Mouse (Mus musculus) erythroblast, embryonic 14.5 days (primary cell): ENCODE results near the gene Rpl27. TPM values are rescaled to one million over a fixed set of nuclear protein-coding genes. Genes with fewer than 3 reads are reported as not detected.
"Not testable (repeated sequence)": the region's sequence is repeated elsewhere in the genome, so short reads cannot be mapped to it uniquely, and the experiment has no call there.

Source experiments
- H3K27me3 ChIP-seq: 2 replicates; pipeline ENCODE4 v1.6.1; 2012; ENCODE audit warnings: inconsistent platforms; ENCODE audit not compliant: control insufficient read depth
- H3K36me3 ChIP-seq: 2 replicates; pipeline ENCODE4 v1.6.1; 2012; ENCODE audit warnings: mild to moderate bottlenecking, inconsistent platforms; ENCODE audit not compliant: control insufficient read depth
- H3K4me1 ChIP-seq: 2 replicates; pipeline ENCODE4 v1.6.1; 2012; ENCODE audit warnings: inconsistent platforms; ENCODE audit not compliant: control insufficient read depth
- H3K4me3 ChIP-seq: replicated peaks from 2 replicates; pipeline ENCODE3; 2012; ENCODE audit warnings: moderate library complexity, mild to moderate bottlenecking, inconsistent platforms
- H3K9me3 ChIP-seq: 2 replicates; pipeline ENCODE4 v1.6.1; 2012; ENCODE audit warnings: low read length, inconsistent platforms, mixed read lengths; ENCODE audit not compliant: control insufficient read depth
- GATA1 ChIP-seq: IDR thresholded peaks from 2 replicates; pipeline ENCODE4 v1.6.1; 2012; ENCODE audit warnings: low read length, inconsistent platforms, mixed read lengths
- TAL1 ChIP-seq: IDR thresholded peaks from 3 replicates; pipeline ENCODE4 v1.6.1; 2012; ENCODE audit warnings: low read length, inconsistent platforms, mixed read lengths
- polyA plus RNA-seq: library from polyadenylated mRNA; stranded (reverse); fragments of >175 nt; gene quantifications from 2 replicates; pipeline ENCODE4 v1.2.3, GENCODE M21; 2012

The Rpl27 gene
- polyA plus RNA-seq, 1 experiment, result 28.9 TPM

DNA sequence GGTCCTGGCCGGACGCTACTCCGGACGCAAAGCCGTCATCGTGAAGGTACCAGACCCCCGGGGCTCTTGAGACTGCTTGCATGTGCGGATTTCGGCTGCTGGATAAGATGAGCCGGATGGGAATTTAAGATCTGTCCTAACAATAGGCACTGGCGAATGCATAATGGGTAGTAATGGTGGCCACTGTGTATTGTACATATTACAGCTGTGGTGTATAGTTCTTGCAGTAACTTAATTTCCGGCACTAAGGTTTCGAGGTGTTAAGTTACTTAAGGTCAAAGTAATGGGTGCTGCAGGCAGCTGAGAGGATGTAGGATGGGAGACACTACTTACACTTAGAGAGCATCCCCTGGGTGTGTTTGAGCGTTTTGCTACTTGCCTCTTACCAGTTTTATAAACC lies 662 bp downstream of the Rpl27 start:
- TF ChIP-seq GATA1 (no peak), TAL1 (no peak)
- H3K27me3 ChIP-seq, result no peaks in the 10 kb centered on the region
- peaks cover 40% of the 10 kb centered on the region for H3K4me1 ChIP-seq
- peak overlapping the region; percentile 73 for H3K4me3 ChIP-seq
- no peaks in the 10 kb centered on the region for H3K9me3 ChIP-seq
- peaks cover 35% of the 10 kb centered on the region for H3K36me3 ChIP-seq

GRCm38 (mm10) chr11:101446319-101446718 lies 4.2 kb downstream of the Rpl27 start:
- TF ChIP-seq TAL1, result no peak
- peaks cover 39% of the 10 kb centered on the region for H3K36me3 ChIP-seq
- peaks cover 65% of the 10 kb centered on the region for H3K4me1 ChIP-seq
- H3K27me3 ChIP-seq, result no peaks in the 10 kb centered on the region
- no peaks in the 10 kb centered on the region for H3K9me3 ChIP-seq
- H3K4me3 ChIP-seq, result no peak overlapping the region

DNA sequence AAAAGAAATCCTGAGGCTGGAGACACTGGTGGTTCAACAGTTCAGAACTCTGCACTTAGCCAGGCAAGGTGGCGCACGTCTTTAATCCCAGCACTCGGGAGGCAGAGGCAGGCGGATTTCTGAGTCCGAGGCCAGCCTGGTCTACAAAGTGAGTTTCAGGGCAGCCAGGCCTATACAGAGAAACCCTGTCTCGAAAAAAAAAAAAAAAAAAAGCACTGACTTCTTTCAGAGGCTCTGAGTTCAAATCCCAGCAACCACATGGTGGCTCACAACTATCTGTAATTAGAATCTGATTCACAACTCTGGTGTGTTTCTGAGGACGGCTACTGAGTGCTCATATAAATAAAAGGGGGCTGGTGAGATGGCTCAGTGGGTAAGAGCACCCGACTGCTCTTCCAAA lies 4.8 kb downstream of the Rpl27 start:
- Histone ChIP-seq H3K4me1 (peaks cover 69% of the 10 kb centered on the region), H3K36me3 (peaks cover 44% of the 10 kb centered on the region)
- not testable (repeated sequence) for H3K4me3 ChIP-seq, H3K9me3 ChIP-seq, H3K27me3 ChIP-seq

DNA sequence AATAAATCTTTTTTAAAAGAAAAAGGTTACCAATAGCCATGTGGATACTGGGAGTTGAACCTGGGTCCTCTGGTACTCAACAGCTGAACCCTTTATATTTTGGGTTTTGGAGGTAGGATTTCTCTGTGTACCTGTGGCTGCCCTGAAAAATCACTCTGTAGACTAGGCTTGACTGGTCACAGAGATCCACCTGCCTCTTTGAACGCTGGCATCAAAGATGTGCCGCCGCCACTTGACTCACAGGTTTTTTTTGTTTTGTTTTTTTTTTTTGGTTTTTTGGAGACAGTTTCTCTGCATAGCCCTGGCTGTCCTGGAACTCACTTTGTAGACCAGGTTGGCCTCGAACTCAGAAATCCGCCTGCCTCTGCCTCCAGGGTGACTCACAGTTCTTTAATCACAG lies 5.7 kb downstream of the Rpl27 start:
- H3K4me3 ChIP-seq, result peak overlapping the region; percentile 88
- H3K27me3 ChIP-seq, result no peaks in the 10 kb centered on the region
- peaks cover 73% of the 10 kb centered on the region for H3K4me1 ChIP-seq
- H3K9me3 ChIP-seq, result no peaks in the 10 kb centered on the region
- H3K36me3 ChIP-seq, result peaks cover 48% of the 10 kb centered on the region
- TF ChIP-seq GATA1, result no peak
- TF ChIP-seq TAL1, result no peak

GRCm38 (mm10) chr11:101448274-101448746 lies 6.2 kb downstream of the Rpl27 start, which contains the start of gene Ifi35:
TSS of gene Ifi35 (plus strand) at chr11:101448407.
- H3K4me3 ChIP-seq, result peak within 1 kb of the TSS; percentile 88
- H3K4me1 ChIP-seq, result peaks cover 68% of the 10 kb centered on the region
- TF ChIP-seq GATA1, result no peak
- TF ChIP-seq TAL1, result no peak
- no peaks in the 10 kb centered on the region for H3K9me3 ChIP-seq
- H3K36me3 ChIP-seq, result peaks cover 43% of the 10 kb centered on the region
- H3K27me3 ChIP-seq, result no peaks in the 10 kb centered on the region

DNA sequence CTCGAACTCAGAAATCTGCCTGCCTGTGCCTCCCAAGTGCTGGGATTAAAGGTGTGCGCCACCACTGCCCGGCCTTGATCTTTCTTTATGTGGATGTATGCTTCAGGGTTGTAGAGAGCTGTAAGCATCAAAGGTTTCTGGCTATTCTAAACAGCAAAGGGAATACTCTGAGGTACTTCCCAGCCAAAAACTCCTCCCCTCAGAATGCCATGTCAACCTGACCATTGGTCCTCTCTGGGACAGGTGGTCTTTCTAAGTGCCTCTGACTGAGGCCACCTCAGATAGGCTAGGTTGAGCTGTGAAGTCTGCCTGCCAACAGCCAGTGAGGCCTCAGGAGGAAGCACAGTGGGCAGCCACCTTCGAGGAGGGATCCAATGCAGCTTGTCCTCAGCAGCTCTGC lies 6.8 kb downstream of the Rpl27 start:
- TF ChIP-seq TAL1 (no peak), GATA1 (no peak)
- Histone ChIP-seq H3K27me3 (no peaks in the 10 kb centered on the region), H3K36me3 (peaks cover 43% of the 10 kb centered on the region), H3K4me1 (peaks cover 62% of the 10 kb centered on the region), H3K4me3 (peak overlapping the region; percentile 88), H3K9me3 (no peaks in the 10 kb centered on the region)

- Histone ChIP-seq H3K4me1 (peaks cover 55% of the 10 kb centered on the region), H3K36me3 (peaks cover 36% of the 10 kb centered on the region), H3K4me3 (peak overlapping the region; percentile 88)
- not testable (repeated sequence) for H3K27me3 ChIP-seq, H3K9me3 ChIP-seq
These were observed 7.5 kb downstream of the Rpl27 start for GRCm38 (mm10) chr11:101449596-101449995.

GRCm38 (mm10) chr11:101450394-101450793 lies 8.3 kb downstream of the Rpl27 start:
- no peak overlapping the region for H3K4me3 ChIP-seq
- H3K27me3 ChIP-seq, result no peaks in the 10 kb centered on the region
- TF ChIP-seq GATA1, result no peak
- no peak for TF ChIP-seq TAL1
- peaks cover 30% of the 10 kb centered on the region for H3K36me3 ChIP-seq
- H3K4me1 ChIP-seq, result peaks cover 50% of the 10 kb centered on the region
- no peaks in the 10 kb centered on the region for H3K9me3 ChIP-seq

- Histone ChIP-seq H3K27me3 (no peaks in the 10 kb centered on the region), H3K36me3 (peaks cover 25% of the 10 kb centered on the region), H3K4me3 (no peak overlapping the region), H3K9me3 (no peaks in the 10 kb centered on the region), H3K4me1 (peaks cover 47% of the 10 kb centered on the region)
- TF ChIP-seq TAL1 (no peak), GATA1 (no peak)
These were observed 9.4 kb downstream of the Rpl27 start for GRCm38 (mm10) chr11:101451536-101451935.

DNA sequence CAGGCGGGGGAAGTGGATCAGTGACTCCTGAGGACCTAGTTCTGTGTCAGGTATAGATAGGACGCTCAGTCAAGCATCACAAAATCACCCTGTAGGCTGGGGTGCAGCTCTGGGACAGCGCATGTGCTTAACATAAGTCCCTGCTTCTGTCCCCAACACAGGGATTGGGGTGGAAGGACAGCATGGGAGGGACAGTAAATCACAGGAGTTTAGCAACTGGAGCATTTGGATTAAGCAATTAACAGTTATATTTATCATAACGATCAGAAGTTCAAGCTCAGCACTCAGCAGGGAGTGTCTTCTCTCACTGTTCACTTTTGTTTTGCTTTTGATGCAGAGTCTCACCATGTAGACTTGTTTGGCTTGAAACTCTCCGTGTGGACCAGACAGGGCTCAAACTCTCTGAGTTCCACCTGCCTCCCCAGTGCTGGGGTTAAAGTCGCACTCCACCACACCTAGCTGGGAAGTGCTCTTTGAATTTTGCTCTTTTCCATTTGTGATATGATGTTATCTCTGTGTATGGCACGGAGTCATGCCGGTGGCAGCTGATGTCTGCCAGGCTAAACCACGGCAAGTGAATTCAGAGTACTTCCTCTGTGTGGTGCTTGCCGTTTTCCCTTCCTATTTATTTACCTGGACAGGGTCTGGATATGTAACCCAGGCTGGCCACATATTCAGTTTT lies 10.1 kb downstream of the Rpl27 start:
- Histone ChIP-seq H3K36me3 (peaks cover 32% of the 10 kb centered on the region), H3K4me1 (peaks cover 47% of the 10 kb centered on the region), H3K27me3 (no peaks in the 10 kb centered on the region), H3K4me3 (no peak overlapping the region), H3K9me3 (no peaks in the 10 kb centered on the region)
- no peak for TF ChIP-seq GATA1
- no peak for TF ChIP-seq TAL1
